Mouse (Mus musculus): ENCODE measurements at regions not wholly inside any gene's neighbourhood (a gene's known extent, or its start where the extent isn't known, plus 50 kb on each side); places are given as distances from the start of the nearest gene placed in this dataset.
A peak's percentile ranks its signal among the peaks of the same experiment; 100 is the strongest.

- no peaks in the 10 kb centered on the region for H3K9me3 ChIP-seq (ENCODE audit: low read length)
- WGBS, result 26% methylated on average over 3 of the region's 3 CpGs
- no peak overlapping the region for H3K27ac ChIP-seq (ENCODE audit: low read length)
- no peak overlapping the region for H3K4me2 ChIP-seq (replicated peaks; ENCODE audit: low read depth, low read length)
- H3K9ac ChIP-seq (replicated peaks; ENCODE audit: low read length), result no peak overlapping the region
- H3K4me3 ChIP-seq (ENCODE audit: low read length), result no peak overlapping the region
- ATAC-seq (ENCODE audit: low FRiP score, low TSS enrichment), result no peak
- H3K27me3 ChIP-seq (ENCODE audit: insufficient read depth, low read length), result no peaks in the 10 kb centered on the region
- H3K4me1 ChIP-seq (ENCODE audit: insufficient read depth, low read length), result no peaks in the 10 kb centered on the region
- H3K36me3 ChIP-seq (ENCODE audit: insufficient read depth, low read length), result no peaks in the 10 kb centered on the region
Observed at GRCm38 (mm10) chr8:90716436-90716835, 100.8 kb downstream of the Gm19935 start.

- Histone ChIP-seq H3K4me3 (ENCODE audit: low read length) (no peak overlapping the region), H3K4me2 (replicated peaks; ENCODE audit: low read depth, low read length) (no peak overlapping the region), H3K36me3 (ENCODE audit: insufficient read depth, low read length) (no peaks in the 10 kb centered on the region), H3K9me3 (ENCODE audit: low read length) (no peaks in the 10 kb centered on the region), H3K9ac (replicated peaks; ENCODE audit: low read length) (no peak overlapping the region), H3K27ac (ENCODE audit: low read length) (no peak overlapping the region), H3K4me1 (ENCODE audit: insufficient read depth, low read length) (no peaks in the 10 kb centered on the region), H3K27me3 (ENCODE audit: insufficient read depth, low read length) (no peaks in the 10 kb centered on the region)
- WGBS, result 18% methylated on average over 5 of the region's 5 CpGs
- no peak for ATAC-seq (ENCODE audit: low FRiP score, low TSS enrichment)
Observed at GRCm38 (mm10) chr8:90708524-90708923, 108.7 kb downstream of the Gm19935 start.

- Histone ChIP-seq H3K4me1 (ENCODE audit: insufficient read depth, low read length) (no peaks in the 10 kb centered on the region), H3K27me3 (ENCODE audit: insufficient read depth, low read length) (no peaks in the 10 kb centered on the region), H3K36me3 (ENCODE audit: insufficient read depth, low read length) (no peaks in the 10 kb centered on the region), H3K4me2 (replicated peaks; ENCODE audit: low read depth, low read length) (no peak overlapping the region), H3K9ac (replicated peaks; ENCODE audit: low read length) (no peak overlapping the region), H3K27ac (ENCODE audit: low read length) (no peak overlapping the region), H3K9me3 (ENCODE audit: low read length) (no peaks in the 10 kb centered on the region), H3K4me3 (ENCODE audit: low read length) (no peak overlapping the region)
- ATAC-seq (ENCODE audit: low FRiP score, low TSS enrichment), result no peak
- 88% methylated on average over 3 of the region's 3 CpGs for WGBS
Observed at GRCm38 (mm10) chr8:90692516-90692915, 124.7 kb downstream of the Gm19935 start.

- 86% methylated on average over 2 of the region's 2 CpGs for WGBS
Observed at GRCm38 (mm10) chr8:90685076-90685475, 132.1 kb downstream of the Gm19935 start.

GRCm38 (mm10) chr8:90670471-90671057 is 146.6 kb downstream of the Gm19935 start:
- Histone ChIP-seq H3K9ac (replicated peaks; ENCODE audit: low read length) (peak overlapping the region; percentile 48; the same call in 1 of the 2 replicates), H3K36me3 (ENCODE audit: insufficient read depth, low read length) (no peaks in the 10 kb centered on the region), H3K4me2 (replicated peaks; ENCODE audit: low read depth, low read length) (peak overlapping the region; percentile 56), H3K4me3 (ENCODE audit: low read length) (peak overlapping the region; percentile 33), H3K4me1 (ENCODE audit: insufficient read depth, low read length) (no peaks in the 10 kb centered on the region), H3K27me3 (ENCODE audit: insufficient read depth, low read length) (0 out of 2 replicates have a peak, but pooled peaks cover 3% of the 10 kb centered on the region), H3K27ac (ENCODE audit: low read length) (no peak overlapping the region), H3K9me3 (ENCODE audit: low read length) (peaks cover 7% of the 10 kb centered on the region; the same call in 1 of the 2 replicates)
- WGBS, result 1% methylated on average over 14 of the region's 14 CpGs
- no peak for ATAC-seq (ENCODE audit: low FRiP score, low TSS enrichment)

More at GRCm38 (mm10) chr8:90685076-90685475, 132.1 kb downstream of the Gm19935 start:
- Histone ChIP-seq H3K9me3 (ENCODE audit: low read length) (no peaks in the 10 kb centered on the region), H3K4me3 (ENCODE audit: low read length) (no peak overlapping the region), H3K9ac (replicated peaks; ENCODE audit: low read length) (no peak overlapping the region), H3K27me3 (ENCODE audit: insufficient read depth, low read length) (no peaks in the 10 kb centered on the region), H3K4me2 (replicated peaks; ENCODE audit: low read depth, low read length) (no peak overlapping the region), H3K4me1 (ENCODE audit: insufficient read depth, low read length) (no peaks in the 10 kb centered on the region), H3K36me3 (ENCODE audit: insufficient read depth, low read length) (no peaks in the 10 kb centered on the region), H3K27ac (ENCODE audit: low read length) (no peak overlapping the region)
- ATAC-seq (ENCODE audit: low FRiP score, low TSS enrichment), result no peak

GRCm38 (mm10) chr8:90669396-90669795 is 147.8 kb downstream of the Gm19935 start:
- Histone ChIP-seq H3K36me3 (ENCODE audit: insufficient read depth, low read length) (no peaks in the 10 kb centered on the region), H3K4me2 (replicated peaks; ENCODE audit: low read depth, low read length) (no peak overlapping the region), H3K4me3 (ENCODE audit: low read length) (no peak overlapping the region), H3K9ac (replicated peaks; ENCODE audit: low read length) (no peak overlapping the region), H3K27me3 (ENCODE audit: insufficient read depth, low read length) (0 out of 2 replicates have a peak, but pooled peaks cover 3% of the 10 kb centered on the region), H3K27ac (ENCODE audit: low read length) (no peak overlapping the region), H3K9me3 (ENCODE audit: low read length) (peaks cover 7% of the 10 kb centered on the region; the same call in 1 of the 2 replicates), H3K4me1 (ENCODE audit: insufficient read depth, low read length) (no peaks in the 10 kb centered on the region)
- 48% methylated on average over 9 of the region's 9 CpGs for WGBS
- no peak for ATAC-seq (ENCODE audit: low FRiP score, low TSS enrichment)

- WGBS, result 47% methylated on average over 3 of the region's 3 CpGs
- Histone ChIP-seq H3K27me3 (ENCODE audit: insufficient read depth, low read length) (no peaks in the 10 kb centered on the region), H3K4me2 (replicated peaks; ENCODE audit: low read depth, low read length) (no peak overlapping the region), H3K27ac (ENCODE audit: low read length) (no peak overlapping the region), H3K4me3 (ENCODE audit: low read length) (no peak overlapping the region), H3K9ac (replicated peaks; ENCODE audit: low read length) (no peak overlapping the region), H3K9me3 (ENCODE audit: low read length) (peaks cover 9% of the 10 kb centered on the region; the same call in 1 of the 2 replicates), H3K4me1 (ENCODE audit: insufficient read depth, low read length) (no peaks in the 10 kb centered on the region), H3K36me3 (ENCODE audit: insufficient read depth, low read length) (no peaks in the 10 kb centered on the region)
- ATAC-seq (ENCODE audit: low FRiP score, low TSS enrichment), result no peak
Observed at GRCm38 (mm10) chr8:90659066-90659465, 158.1 kb downstream of the Gm19935 start.

- peaks cover 8% of the 10 kb centered on the region; the same call in 1 of the 2 replicates for H3K9me3 ChIP-seq (ENCODE audit: low read length)
- H3K27me3 ChIP-seq (ENCODE audit: insufficient read depth, low read length), result no peaks in the 10 kb centered on the region
- no peak overlapping the region for H3K4me2 ChIP-seq (replicated peaks; ENCODE audit: low read depth, low read length)
- no peaks in the 10 kb centered on the region for H3K36me3 ChIP-seq (ENCODE audit: insufficient read depth, low read length)
- H3K4me1 ChIP-seq (ENCODE audit: insufficient read depth, low read length), result no peaks in the 10 kb centered on the region
- H3K4me3 ChIP-seq (ENCODE audit: low read length), result no peak overlapping the region
- H3K27ac ChIP-seq (ENCODE audit: low read length), result no peak overlapping the region
- H3K9ac ChIP-seq (replicated peaks; ENCODE audit: low read length), result no peak overlapping the region
- 34% methylated on average over 7 of the region's 7 CpGs for WGBS
- ATAC-seq (ENCODE audit: low FRiP score, low TSS enrichment), result no peak
Observed at GRCm38 (mm10) chr8:90657641-90658051, 159.5 kb downstream of the Gm19935 start.

- 71% methylated on average over 5 of the region's 5 CpGs for WGBS
- H3K27ac ChIP-seq (ENCODE audit: low read length), result no peak overlapping the region
- H3K4me3 ChIP-seq (ENCODE audit: low read length), result no peak overlapping the region
- no peak overlapping the region for H3K4me2 ChIP-seq (replicated peaks; ENCODE audit: low read depth, low read length)
- H3K36me3 ChIP-seq (ENCODE audit: insufficient read depth, low read length), result no peaks in the 10 kb centered on the region
- no peak overlapping the region for H3K9ac ChIP-seq (replicated peaks; ENCODE audit: low read length)
- no peak for ATAC-seq (ENCODE audit: low FRiP score, low TSS enrichment)
- no peaks in the 10 kb centered on the region for H3K27me3 ChIP-seq (ENCODE audit: insufficient read depth, low read length)
- no peaks in the 10 kb centered on the region for H3K4me1 ChIP-seq (ENCODE audit: insufficient read depth, low read length)
- H3K9me3 ChIP-seq (ENCODE audit: low read length), result peaks cover 5% of the 10 kb centered on the region; the same call in 1 of the 2 replicates
Observed at GRCm38 (mm10) chr8:90657116-90657515, 160.1 kb downstream of the Gm19935 start.

GRCm38 (mm10) chr8:90656436-90657090 is 160.6 kb downstream of the Gm19935 start:
- no peaks in the 10 kb centered on the region for H3K9me3 ChIP-seq (ENCODE audit: low read length)
- no peak overlapping the region for H3K27ac ChIP-seq (ENCODE audit: low read length)
- no peaks in the 10 kb centered on the region for H3K4me1 ChIP-seq (ENCODE audit: insufficient read depth, low read length)
- H3K9ac ChIP-seq (replicated peaks; ENCODE audit: low read length), result no peak overlapping the region
- ATAC-seq (ENCODE audit: low FRiP score, low TSS enrichment), result no peak
- no peak overlapping the region for H3K4me2 ChIP-seq (replicated peaks; ENCODE audit: low read depth, low read length)
- no peaks in the 10 kb centered on the region for H3K27me3 ChIP-seq (ENCODE audit: insufficient read depth, low read length)
- no peaks in the 10 kb centered on the region for H3K36me3 ChIP-seq (ENCODE audit: insufficient read depth, low read length)
- WGBS, result 45% methylated on average over 5 of the region's 5 CpGs
- H3K4me3 ChIP-seq (ENCODE audit: low read length), result no peak overlapping the region
